Mouse (Mus musculus) left cerebral cortex, postnatal 25 days (tissue): Measurements from ENCODE around the gene Slc9a4. TPM values are rescaled to one million over a fixed set of nuclear protein-coding genes. Genes with fewer than 3 reads are reported as not detected.
"Not testable (repeated sequence)": the region's sequence is repeated elsewhere in the genome, so short reads cannot be mapped to it uniquely, and the experiment has no call there.

ENCODE experiments used
- DNase-seq, 2 experiments: peaks; one replicate each; pipeline ENCODE4 v3.0.0; 2022; ENCODE audit warnings: low spot score in 2 of 2, mixed read lengths in 1 of 2
- intact Hi-C: fragments of 180-260 bp; cut with DNase I; formaldehyde crosslinking; loops from one replicate; pipeline ENCODE4 v1.15.1; 2025
- total RNA-seq, 2 experiments: library from RNA; stranded (reverse); gene quantifications; 2 replicates each; pipeline ENCODE4 v1.2.3; 2021

Slc9a4 gene
- 1 to 10 TPM in 1 of 2 experiments, under 1 TPM in 1; 0.89 to 1.1 TPM for total RNA-seq

DNA sequence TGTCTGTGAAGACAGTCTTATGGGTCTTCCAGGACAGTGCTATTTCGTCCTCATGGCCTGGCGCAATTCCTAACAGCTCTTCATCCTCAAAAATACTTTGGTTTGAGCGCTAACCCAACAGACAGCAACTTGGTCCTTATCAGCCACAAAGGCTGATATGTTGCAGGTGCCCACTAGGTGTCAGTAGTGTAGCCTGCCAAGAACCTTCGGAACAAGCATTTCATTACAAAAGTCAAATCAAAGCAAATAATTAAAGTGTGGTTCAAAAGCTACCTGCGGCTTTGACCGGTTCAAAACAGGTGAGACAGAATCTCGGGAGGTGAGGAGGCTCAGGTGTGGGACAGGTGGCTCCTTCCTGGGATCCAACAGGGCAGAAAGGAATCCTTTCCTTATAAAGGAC lies at the start of gene Slc9a4:
Gene Slc9a4 (plus strand): TSS at position 298 of the 400 bp plus-strand sequence.
- DNase-seq, result peak; percentile 52 to 68
- intact Hi-C loops, result loop anchor here (1.0 to 5.0 kb wide), 2 partner anchors 190 to 263 kb away; no protein-coding TSS in a partner anchor

DNA sequence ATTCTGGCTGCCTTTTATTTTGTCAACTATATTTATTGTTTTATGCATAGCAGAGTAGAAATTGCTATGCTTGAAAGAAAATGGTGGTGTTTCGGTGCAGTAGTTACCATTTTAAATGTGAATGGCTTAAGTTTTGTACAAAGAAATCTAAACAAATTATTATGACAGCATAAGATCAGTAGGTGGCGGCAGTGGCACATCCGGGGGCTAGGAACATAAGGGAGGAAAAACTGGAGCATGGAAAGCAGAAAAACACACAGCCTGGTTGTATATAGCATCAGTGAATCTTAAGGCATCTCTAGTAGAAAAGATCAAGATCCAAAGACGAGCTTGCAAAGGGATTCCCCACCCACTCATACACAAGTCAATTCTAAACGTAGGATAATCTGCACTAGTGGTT lies 42.3 kb upstream of the Slc9a4 start:
- intact Hi-C loops, result no loop called here
- peak in 1 of 2 experiments; percentile 9 for DNase-seq

DNA sequence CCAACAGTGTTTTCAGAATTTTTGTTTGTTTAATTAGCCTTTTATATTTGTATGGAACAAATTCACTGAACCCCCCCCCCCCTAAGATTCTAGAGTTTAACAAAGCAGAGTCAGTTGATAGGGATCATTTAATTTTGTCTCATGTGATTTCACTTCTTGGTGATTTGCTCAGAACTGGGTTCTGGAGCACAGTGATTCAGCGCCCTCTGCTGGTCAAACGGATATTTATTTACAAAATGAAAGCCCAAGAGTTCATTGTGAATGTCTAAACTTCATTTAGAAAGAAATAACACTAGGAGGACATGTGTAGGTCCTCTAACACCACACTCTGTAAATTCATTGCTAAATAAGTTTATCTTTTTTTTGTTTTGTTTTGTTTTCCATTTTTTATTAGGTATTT lies 35.2 kb upstream of the Slc9a4 start:
- DNase-seq, result peak; percentile 74
- intact Hi-C loops, result loop anchor here (1.0 to 5.0 kb wide), 3 partner anchors 164 to 857 kb away; no protein-coding TSS in a partner anchor

- intact Hi-C loops, result no loop called here
- no peak for DNase-seq
These were observed 33.2 kb upstream of the Slc9a4 start for GRCm38 (mm10) chr1:40546645-40547044.

DNA sequence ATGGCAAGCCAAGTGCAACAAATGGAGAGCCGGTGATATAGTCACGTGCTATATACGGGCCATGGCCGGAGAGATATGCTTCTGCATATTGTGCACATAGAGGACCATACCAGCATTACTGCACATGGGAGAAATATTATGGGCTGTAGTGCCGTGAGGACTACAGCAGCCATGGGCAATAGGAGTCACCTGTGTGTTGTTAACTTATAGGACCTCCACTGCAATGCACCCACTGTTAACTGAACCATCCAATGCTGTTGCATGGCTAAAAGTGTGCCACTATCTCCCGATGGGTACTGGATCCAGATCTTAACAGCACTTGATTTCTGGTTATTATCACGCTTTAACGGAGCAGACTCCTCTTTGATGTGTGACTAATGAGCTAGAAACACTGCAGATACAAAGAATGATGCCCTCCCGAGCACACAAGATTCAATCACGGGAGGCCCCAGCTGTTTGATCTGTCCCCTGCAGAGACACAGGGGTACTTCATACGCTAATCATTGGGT lies 32.8 kb upstream of the Slc9a4 start:
- DNase-seq, result no peak
- intact Hi-C loops, result no loop called here

DNA sequence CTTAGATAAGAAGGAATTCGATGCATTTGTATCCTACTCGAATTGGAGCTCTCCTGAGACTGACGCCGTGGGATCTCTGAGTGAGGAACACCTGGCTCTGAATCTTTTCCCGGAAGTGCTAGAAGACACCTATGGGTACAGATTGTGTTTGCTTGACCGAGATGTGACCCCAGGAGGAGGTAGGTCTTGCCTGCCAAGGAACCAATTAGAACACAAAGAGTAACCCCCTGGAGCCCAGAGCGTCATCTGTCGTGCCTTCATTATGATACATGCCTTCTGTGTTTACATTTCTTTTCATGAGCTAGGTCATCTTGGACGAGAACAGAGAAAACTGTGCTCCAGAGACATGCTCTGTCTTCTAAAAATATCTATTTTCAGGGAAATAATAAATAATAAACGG lies 32.1 kb upstream of the Slc9a4 start:
- intact Hi-C loops, result no loop called here

GRCm38 (mm10) chr1:40569374-40569773 lies 10.5 kb upstream of the Slc9a4 start:
- intact Hi-C loops, result no loop called here

More for the DNA sequence above, 32.1 kb upstream of the Slc9a4 start:
- DNase-seq, result no peak

DNA sequence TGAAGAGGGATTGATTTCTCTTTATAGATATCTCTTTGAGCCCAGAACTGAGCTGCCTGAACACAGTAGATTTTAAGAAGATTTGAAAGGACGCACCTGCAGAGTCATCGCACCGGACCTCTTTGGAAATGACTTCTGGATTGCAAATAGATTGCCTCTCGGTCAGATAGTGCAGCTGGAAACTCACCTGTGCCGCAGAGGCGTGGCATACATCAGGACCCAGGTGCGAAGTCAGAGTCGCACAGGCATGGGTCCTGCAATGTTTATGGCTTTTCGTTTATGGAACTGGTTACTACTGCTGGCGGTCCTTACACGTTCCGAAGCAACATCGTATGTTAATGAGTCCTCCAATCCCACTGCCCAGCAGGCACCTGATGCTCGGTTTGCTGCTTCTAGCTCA lies 388 bp downstream of the Slc9a4 start:
- DNase-seq, result no peak
- intact Hi-C loops, result loop anchor here (5.0 kb wide), 1 partner anchor 262 kb away; no protein-coding TSS in a partner anchor

More at GRCm38 (mm10) chr1:40569374-40569773, 10.5 kb upstream of the Slc9a4 start:
- DNase-seq, result no peak

DNA sequence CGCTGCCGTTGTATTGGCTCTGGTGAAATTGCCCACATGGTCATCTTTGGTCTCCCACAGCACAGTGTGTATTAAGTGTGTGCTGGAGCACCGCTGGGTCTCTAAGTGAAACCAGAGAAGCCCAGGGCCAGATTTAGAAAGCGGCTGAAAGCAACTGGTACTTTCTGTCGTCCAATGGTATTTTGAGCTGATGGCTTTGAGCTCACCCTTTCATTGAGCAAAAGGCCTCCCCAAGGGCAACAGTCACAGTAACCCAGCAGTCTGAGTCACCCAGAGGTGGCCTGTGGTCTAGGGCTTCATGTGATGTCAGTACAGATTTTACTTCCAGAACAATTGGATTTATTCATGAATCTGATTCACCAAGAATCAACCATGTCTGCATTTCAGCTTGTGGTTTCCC lies 6.9 kb downstream of the Slc9a4 start:
- intact Hi-C loops, result no loop called here
- DNase-seq, result no peak

DNA sequence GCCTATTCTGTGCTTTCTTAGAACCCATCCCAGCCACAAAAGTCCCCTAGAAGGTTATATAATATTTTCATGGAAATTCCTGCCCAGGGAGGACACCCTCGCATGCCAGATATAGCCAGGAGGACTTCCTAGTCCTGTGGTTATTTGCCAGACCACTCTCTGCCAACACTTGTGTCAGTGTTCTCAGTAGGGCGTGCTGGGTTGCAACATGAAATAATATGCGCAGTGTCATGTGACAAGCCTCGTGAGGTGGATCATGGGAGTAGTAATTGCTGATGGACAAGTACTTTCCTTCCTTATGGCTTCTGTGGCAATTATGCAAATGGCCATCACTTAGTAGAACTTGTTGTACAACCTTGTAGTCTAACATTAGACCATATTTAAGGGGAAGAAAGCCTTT lies 11.1 kb downstream of the Slc9a4 start:
- no peak for DNase-seq
- intact Hi-C loops, result no loop called here

DNA sequence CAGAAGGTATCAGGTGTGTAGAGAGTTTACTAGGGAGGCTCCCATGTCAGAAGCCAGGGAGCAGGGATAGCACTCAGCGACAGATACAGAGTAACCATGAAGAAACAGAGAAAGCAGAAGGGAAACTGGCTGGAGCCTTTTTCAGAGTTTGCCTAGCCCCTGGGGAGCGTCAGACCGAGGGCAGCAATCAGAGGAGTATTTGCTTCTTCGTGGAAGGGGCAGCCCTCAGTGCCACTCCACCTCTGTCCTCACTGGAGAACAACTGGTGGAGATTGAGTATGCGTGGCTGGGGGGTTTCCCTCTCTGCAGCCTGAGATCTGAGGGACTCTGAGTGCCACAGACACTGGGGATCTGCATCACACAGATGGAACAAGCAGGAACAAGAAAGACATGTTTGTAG lies 17.9 kb downstream of the Slc9a4 start:
- DNase-seq, result no peak
- intact Hi-C loops, result no loop called here

GRCm38 (mm10) chr1:40599661-40600060 lies 19.8 kb downstream of the Slc9a4 start:
- DNase-seq, result peak; percentile 12 to 16

DNA sequence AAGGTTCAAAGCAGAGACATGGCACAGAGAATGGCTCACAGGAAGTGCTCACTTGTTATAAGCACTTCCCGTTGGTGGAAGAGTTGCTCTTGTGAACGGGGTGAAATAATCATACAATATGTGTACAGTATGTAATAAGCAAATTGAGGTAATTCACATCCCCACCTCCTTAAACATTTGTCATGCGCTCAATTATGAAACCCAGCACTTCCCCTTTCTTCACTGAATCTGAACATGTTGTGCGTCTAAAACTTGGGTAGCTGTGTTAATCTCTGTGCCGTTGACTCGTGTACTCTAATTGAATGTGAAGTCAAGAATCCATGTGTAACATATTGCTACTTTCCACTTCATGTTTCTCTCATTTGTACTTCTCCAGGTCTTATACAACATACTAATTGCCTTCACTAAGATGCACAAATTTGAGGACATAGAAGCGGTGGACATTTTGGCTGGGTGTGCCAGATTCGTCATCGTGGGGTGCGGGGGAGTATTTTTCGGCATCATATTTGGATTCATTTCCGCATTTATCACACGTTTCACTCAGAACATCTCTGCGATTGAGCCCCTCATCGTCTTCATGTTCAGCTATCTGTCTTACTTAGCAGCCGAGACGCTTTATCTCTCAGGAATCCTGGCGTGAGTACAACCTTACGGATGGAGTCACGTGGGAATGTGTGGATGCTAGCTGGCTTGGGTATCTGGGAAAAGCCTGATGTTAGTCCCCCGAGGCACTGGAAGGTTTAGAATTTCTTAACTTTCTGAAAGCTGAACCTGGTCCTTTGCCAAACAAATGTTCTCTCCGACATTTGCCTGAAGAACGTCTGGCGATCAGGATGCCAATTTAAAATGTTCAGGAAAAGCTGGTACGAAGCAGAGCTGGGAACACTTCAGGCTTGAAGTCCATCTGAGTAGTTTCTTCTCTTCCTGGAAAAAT lies 20.8 kb downstream of the Slc9a4 start:
- intact Hi-C loops, result no loop called here
- peak; percentile 64 to 77 for DNase-seq

More at GRCm38 (mm10) chr1:40599661-40600060, 19.8 kb downstream of the Slc9a4 start:
- intact Hi-C loops, result not testable (repeated sequence)

- intact Hi-C loops, result no loop called here
- DNase-seq, result no peak
These were observed 21.6 kb downstream of the Slc9a4 start for GRCm38 (mm10) chr1:40601461-40601860.

- intact Hi-C loops, result no loop called here
- no peak for DNase-seq
These were observed 33.3 kb downstream of the Slc9a4 start for GRCm38 (mm10) chr1:40613219-40613618.

GRCm38 (mm10) chr1:40619093-40619492 lies 39.2 kb downstream of the Slc9a4 start:
- intact Hi-C loops, result no loop called here
- DNase-seq, result no peak

DNA sequence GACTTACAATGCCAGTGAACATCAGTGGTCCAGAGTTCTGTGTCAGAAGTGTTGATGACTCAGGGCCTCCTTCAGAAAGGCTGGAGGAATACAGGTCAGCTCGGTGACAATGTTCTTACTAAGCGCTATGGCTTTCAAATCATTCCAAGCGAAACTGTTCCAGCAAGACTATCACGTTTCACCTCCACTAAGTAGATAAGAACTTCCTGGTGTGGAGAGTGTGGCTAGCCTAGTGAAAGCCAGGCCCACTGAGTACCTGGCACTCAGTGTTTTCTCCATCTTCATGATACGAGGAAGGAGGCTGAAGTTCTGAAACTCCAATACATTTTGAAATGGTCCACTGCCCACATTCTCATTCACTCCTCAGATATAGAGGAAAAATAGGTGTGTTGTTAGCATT lies 40.0 kb downstream of the Slc9a4 start:
- intact Hi-C loops, result no loop called here
- DNase-seq, result no peak

DNA sequence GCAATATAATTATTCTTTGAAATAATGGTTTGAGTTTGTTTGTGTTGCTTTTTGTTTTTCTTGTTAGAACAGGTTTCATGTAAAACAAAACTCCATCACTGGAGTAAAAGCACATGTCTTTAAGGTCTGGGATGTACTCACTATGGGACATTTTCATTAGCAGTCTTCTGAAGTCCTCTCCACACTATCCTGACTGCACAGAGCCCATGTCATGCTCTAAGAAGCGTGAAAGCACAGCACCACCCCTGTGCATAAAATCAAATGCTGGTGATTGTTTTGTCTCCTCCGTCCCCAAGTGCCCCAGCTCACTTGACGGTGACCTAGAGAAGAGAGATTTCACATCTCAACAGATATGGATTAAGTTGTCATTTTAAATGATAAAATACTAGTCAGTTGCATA lies 45.1 kb downstream of the Slc9a4 start:
- intact Hi-C loops, result no loop called here
- DNase-seq, result no peak

DNA sequence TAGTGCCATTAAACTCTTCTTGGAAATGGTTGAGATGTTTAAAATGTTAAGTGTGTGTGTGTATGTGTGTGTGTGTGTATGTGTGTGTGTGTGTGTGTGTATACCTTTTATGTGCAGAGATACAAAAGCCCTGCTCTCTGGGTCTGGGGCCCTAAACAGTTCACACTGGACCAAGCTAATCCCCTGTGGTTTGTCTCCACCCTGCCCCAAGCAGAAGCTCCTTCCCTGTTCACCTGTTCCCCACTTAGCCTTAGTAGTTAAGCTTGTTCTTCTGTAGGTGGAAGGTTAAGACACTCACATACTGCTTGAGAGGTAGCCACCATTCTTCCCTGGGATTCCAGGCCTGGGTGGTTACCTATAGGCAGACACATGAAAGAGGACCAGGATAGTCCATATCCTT lies 47.1 kb downstream of the Slc9a4 start:
- intact Hi-C loops, result no loop called here

DNA sequence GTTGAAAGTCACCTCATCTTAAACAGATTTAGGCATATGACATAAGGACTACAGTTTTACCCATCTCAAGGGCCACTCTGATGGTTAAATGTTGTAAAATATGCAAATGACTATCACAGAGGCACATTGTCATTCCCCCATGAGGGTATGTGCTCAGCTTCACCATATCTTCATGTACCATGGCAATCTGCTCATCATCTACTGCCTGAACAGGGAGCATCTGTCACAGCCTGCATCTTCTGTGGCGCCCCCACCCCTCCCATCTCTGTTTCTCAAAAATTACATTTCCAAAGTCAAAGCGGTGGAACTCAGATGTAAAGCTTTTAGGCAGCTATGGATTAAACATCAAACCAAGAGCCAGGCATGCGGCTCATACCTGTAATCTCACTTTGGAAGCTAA lies 48.6 kb downstream of the Slc9a4 start:
- intact Hi-C loops, result no loop called here
- no peak for DNase-seq

More for the DNA sequence above, 47.1 kb downstream of the Slc9a4 start:
- no peak for DNase-seq
